Mouse (Mus musculus) olfactory bulb, adult 2 months (tissue): ENCODE results near the gene Lbhd2. TPM values are rescaled to one million over a fixed set of nuclear protein-coding genes. Genes with fewer than 3 reads are reported as not detected.
A peak's percentile ranks its signal among the peaks of the same experiment; 100 is the strongest.

ENCODE experiments used
- H3K27ac ChIP-seq: fragments of 200-500 bp; 2 replicates; pipeline ENCODE4 v1.5.1; 2012; ENCODE audit warnings: low read depth, low read length; ENCODE audit not compliant: insufficient read depth
- H3K4me1 ChIP-seq: fragments of 200-500 bp; 2 replicates; pipeline ENCODE4 v1.6.1; 2012; ENCODE audit warnings: low read length; ENCODE audit not compliant: control insufficient read depth, insufficient read depth
- H3K4me3 ChIP-seq: fragments of 200-500 bp; 2 replicates; pipeline ENCODE4 v1.5.1; 2012; ENCODE audit warnings: mild to moderate bottlenecking, low read depth, low read length, moderate library complexity; ENCODE audit not compliant: insufficient read depth
- CTCF ChIP-seq: fragments of 200-500 bp; IDR thresholded peaks from 2 replicates; pipeline ENCODE4 v1.5.1; 2012; ENCODE audit warnings: low read depth, mild to moderate bottlenecking, low read length, moderate library complexity; ENCODE audit not compliant: insufficient read depth
- POLR2A ChIP-seq: fragments of 200-500 bp; IDR thresholded peaks from 2 replicates; pipeline ENCODE4 v1.6.1; 2012; ENCODE audit warnings: mild to moderate bottlenecking, low read depth, low read length, moderate library complexity; ENCODE audit not compliant: insufficient read depth
- WGBS: fragments of 180-500 bp; shearing (Covaris S2); methylation state at CpG from one replicate; pipeline ENCODE4 v1.1.7; 2018; 5-methylcytosine and 5-hydroxymethylcytosine counted together
- polyA plus RNA-seq: library from polyadenylated mRNA; stranded (reverse); fragments of >200 nt; gene quantifications from 2 replicates; pipeline ENCODE4 v1.2.4, GENCODE M21; 2012; ENCODE audit warnings: low replicate concordance; ENCODE audit not compliant: missing spikeins, insufficient read depth, insufficient read length

Lbhd2 gene
- polyA plus RNA-seq, 1 experiment = not detected

- H3K4me1 ChIP-seq = peaks cover 17% of the 10 kb centered on the region
- no peak overlapping the region for H3K4me3 ChIP-seq
- no peak for TF ChIP-seq CTCF
- TF ChIP-seq POLR2A = no peak
- WGBS = 91% methylated on average over 5 of the region's 5 CpGs
- H3K27ac ChIP-seq = no peak overlapping the region
These were observed 13.3 kb downstream of the Lbhd2 start for GRCm38 (mm10) chr12:111419918-111420317.

GRCm38 (mm10) chr12:111420946-111421709, 14.5 kb downstream of the Lbhd2 start:
- no peak overlapping the region for H3K27ac ChIP-seq
- H3K4me3 ChIP-seq = no peak overlapping the region
- TF ChIP-seq CTCF = no peak
- TF ChIP-seq POLR2A = no peak
- 61% methylated on average over 7 of the region's 7 CpGs for WGBS
- peaks cover 24% of the 10 kb centered on the region for H3K4me1 ChIP-seq

GRCm38 (mm10) chr12:111422852-111423251, 16.2 kb downstream of the Lbhd2 start:
- H3K27ac ChIP-seq = no peak overlapping the region
- 71% methylated on average over 5 of the region's 5 CpGs for WGBS
- no peak overlapping the region for H3K4me3 ChIP-seq
- no peak for TF ChIP-seq POLR2A
- TF ChIP-seq CTCF = no peak
- peaks cover 15% of the 10 kb centered on the region for H3K4me1 ChIP-seq

GRCm38 (mm10) chr12:111423570-111424129, 17.0 kb downstream of the Lbhd2 start:
- Histone ChIP-seq H3K27ac (no peak overlapping the region), H3K4me3 (peak overlapping the region; percentile 28), H3K4me1 (peaks cover 18% of the 10 kb centered on the region)
- TF ChIP-seq CTCF (no peak), POLR2A (no peak)
- WGBS = 19% methylated on average over 43 of the region's 43 CpGs

- TF ChIP-seq POLR2A (no peak), CTCF (no peak)
- Histone ChIP-seq H3K4me1 (peaks cover 26% of the 10 kb centered on the region), H3K4me3 (no peak overlapping the region), H3K27ac (no peak overlapping the region)
- WGBS = 43% methylated on average over 9 of the region's 9 CpGs
These were observed 17.9 kb downstream of the Lbhd2 start for GRCm38 (mm10) chr12:111424547-111424946.

GRCm38 (mm10) chr12:111425258-111425657, 18.6 kb downstream of the Lbhd2 start:
- WGBS = 3% methylated on average over 15 of the region's 15 CpGs
- TF ChIP-seq CTCF (peak; percentile 63; the same call in 1 of the 2 replicates), POLR2A (no peak)

GRCm38 (mm10) chr12:111425789-111426460, 19.3 kb downstream of the Lbhd2 start:
- Histone ChIP-seq H3K4me1 (peaks cover 40% of the 10 kb centered on the region), H3K27ac (no peak overlapping the region), H3K4me3 (no peak overlapping the region)
- WGBS = 13% methylated on average over 29 of the region's 29 CpGs
- TF ChIP-seq POLR2A = no peak
- TF ChIP-seq CTCF = peak; percentile 92

More at GRCm38 (mm10) chr12:111425258-111425657, 18.6 kb downstream of the Lbhd2 start:
- Histone ChIP-seq H3K4me1 (peaks cover 33% of the 10 kb centered on the region), H3K4me3 (no peak overlapping the region), H3K27ac (no peak overlapping the region)

- no peak overlapping the region for H3K4me3 ChIP-seq
- 44% methylated on average over 12 of the region's 12 CpGs for WGBS
- H3K4me1 ChIP-seq = peaks cover 48% of the 10 kb centered on the region
- TF ChIP-seq CTCF (no peak), POLR2A (no peak)
- H3K27ac ChIP-seq = no peak overlapping the region
These were observed 21.0 kb downstream of the Lbhd2 start for GRCm38 (mm10) chr12:111427438-111428113.

- Histone ChIP-seq H3K4me1 (peaks cover 46% of the 10 kb centered on the region), H3K27ac (no peak overlapping the region), H3K4me3 (no peak overlapping the region)
- WGBS = 38% methylated on average over 8 of the region's 8 CpGs
- TF ChIP-seq CTCF (no peak), POLR2A (no peak)
These were observed 21.8 kb downstream of the Lbhd2 start for GRCm38 (mm10) chr12:111428364-111428763.
